Mouse (Mus musculus): ENCODE measurements at regions not wholly inside any gene's neighbourhood (a gene's known extent, or its start where the extent isn't known, plus 50 kb on each side); places are given as distances from the start of the nearest gene placed in this dataset.

DNA sequence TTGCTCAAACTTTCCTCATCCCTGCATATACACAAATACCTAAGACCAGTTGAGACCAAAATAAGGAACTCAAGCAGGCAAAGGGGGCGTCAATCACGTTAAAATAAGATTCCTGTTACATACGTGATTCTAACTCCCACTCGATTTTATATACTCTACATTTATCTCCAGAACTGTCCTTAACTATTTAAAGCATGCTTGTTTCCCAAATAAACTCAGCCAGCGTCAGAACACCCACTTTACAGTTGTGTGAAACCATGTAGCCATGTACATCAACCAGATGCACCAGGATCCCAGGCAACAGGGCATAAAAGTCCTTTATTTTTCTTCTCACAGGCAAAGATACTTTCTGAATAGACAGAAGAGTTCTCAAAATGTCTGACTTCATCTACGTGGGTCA lies 61.5 kb downstream of the Ccna1 start:
- no peak for DNase-seq (ENCODE audit: low spot score in 2 of 2)

DNA sequence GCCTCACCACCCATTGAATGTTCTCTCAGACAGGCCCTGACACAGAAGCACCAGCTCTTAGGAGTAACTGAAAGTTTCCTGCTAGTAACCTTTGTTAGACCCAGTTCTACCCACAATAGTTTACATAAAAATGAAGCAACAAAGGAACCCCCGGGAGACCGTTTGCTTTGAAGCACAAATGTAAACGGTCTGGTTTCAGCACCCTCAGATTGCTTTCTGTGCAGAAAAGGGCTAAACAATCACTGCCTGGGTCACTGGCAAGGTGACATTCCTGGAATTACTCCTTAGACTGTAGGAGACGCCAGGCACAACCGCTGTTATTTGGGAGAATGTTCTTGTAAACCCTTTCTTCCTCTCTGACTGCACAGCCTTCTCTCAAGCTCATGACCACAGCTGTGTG lies 65.2 kb downstream of the Ccna1 start:
- DNase-seq (ENCODE audit: low spot score in 2 of 2) = no peak

DNA sequence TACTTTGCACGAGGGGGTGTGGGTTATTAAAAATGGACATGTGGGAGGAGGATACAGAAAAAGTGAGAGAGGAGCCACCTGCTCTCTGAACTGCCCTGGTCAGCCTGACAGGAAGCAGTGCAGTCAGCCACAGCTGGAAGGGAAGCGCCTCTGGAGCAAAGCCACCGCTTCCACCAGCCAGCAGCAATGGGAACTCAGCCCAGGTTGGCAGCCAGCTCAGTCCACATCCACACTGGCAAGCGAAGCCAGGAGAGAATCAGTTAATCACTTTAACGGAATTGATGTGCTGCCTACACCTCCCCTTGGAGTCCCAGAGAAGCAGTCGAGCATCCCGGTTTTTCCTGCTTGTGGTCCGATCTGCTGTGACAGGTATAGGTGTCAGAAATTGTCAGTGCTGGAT lies 65.9 kb downstream of the Ccna1 start:
- peak in 1 of 2 experiments; percentile 26 for DNase-seq (ENCODE audit: low spot score in 2 of 2)

DNA sequence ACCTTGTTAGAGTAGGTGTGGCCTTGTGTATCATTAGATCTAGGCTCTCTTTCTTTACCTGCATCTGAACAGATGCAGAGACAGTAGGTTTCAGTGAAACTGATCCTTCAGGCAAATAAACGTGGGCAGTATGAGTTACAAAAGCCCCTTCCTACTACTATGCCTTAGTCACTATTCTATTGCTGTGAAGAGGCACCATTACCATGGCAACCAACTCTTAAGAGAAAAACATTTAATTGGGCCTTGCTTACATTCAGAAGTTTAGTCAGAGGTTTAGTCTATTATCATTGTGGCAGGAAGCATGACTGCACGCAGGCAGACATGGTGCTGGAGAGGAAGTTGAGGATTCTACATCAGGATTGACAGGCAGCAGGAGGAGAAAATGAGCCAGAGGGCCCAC lies 65.8 kb upstream of the Sertm1 start:
- DNase-seq (ENCODE audit: low spot score in 2 of 2) = no peak

DNA sequence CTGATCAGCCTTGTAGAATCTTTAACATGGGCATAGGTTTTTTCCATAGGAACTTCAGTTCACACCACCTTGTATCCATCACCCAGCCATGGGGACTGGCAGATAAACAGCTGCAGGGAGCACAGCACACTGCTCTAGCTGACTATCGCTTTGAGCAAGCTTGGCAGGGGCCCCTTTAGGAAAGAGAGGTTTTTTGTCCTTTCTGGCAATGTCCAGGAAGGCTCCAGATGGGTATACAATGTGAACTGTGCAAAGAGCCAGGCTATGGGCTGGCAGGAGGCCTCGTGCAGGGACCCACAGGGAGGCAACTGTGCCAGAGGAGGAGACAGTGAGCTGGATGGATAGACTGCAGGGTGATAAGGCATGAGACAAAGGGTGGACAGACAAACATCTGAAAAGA lies 64.6 kb upstream of the Sertm1 start:
- no peak for DNase-seq (ENCODE audit: low spot score in 2 of 2)

DNA sequence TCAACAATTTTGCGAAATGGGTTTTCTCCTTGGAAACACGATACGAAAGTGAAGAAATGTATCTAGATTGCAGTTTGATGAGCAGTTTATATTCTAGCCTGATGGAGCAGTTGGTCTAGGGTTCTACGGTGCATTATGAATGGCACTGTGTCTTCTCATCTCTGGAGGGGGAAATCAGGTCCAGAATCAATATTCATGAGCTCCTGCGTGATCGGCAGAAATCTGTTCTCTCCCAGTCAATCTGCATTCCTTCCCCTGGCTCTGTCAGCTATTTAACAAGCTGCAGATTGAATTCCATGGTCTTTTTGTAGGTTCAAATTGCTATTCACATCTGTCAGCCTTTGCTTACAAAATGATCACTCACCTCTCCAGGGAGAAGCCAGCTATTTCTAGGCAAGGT lies 49.8 kb upstream of the Sertm1 start:
- no peak for DNase-seq (ENCODE audit: low spot score in 2 of 2)
